Comparison of ENCODE assay signal across 14 mouse cellular contexts in genomic region chr1:77471037-77471436, GRCm38 (mm10). TPM values are rescaled to one million over a fixed set of nuclear protein-coding genes. Genes with fewer than 3 reads are reported as not detected.
DNase-seq lines count a peak whose midpoint lies in the region; ATAC-seq and TF ChIP-seq lines count a peak whose summit lies in the region.
"Had no signal": no experiment of that assay in that cellular context is flagged by ENCODE, and none has a peak within 500 bp of the region (broad histone marks: within the 10 kb centered on the region; RNA-seq: fewer than 3 reads in every experiment).

No protein-coding gene starts in this region.

- ATAC-seq in forebrain, embryonic 11.5 days (replicated peaks; ENCODE audit: low FRiP score): no peak
- no peak; the same call in 1 of the 2 replicates for ATAC-seq in forebrain, postnatal 0 days
- peak; percentile 36; the same call in 1 of the 2 replicates for ATAC-seq in lung, embryonic 15.5 days (ENCODE audit: borderline replicate concordance, extremely low read depth, low FRiP score, low TSS enrichment)
- ATAC-seq in embryonic facial prominence, embryonic 14.5 days (ENCODE audit: low read depth): peak; percentile 61; the same call in 1 of the 2 replicates
- ATAC-seq in stomach, embryonic 16.5 days (ENCODE audit: insufficient read depth, low FRiP score): peak; percentile 42
- ATAC-seq: hindbrain, postnatal 0 days had no signal

- no peaks in the 10 kb centered on the region for H3K36me3 ChIP-seq in forebrain, embryonic 11.5 days (ENCODE audit: control insufficient read depth, insufficient read depth, low read length)
- H3K36me3 ChIP-seq in forebrain, postnatal 0 days (ENCODE audit: insufficient read depth): no peaks in the 10 kb centered on the region
- H3K36me3 ChIP-seq in lung, embryonic 15.5 days: no peaks in the 10 kb centered on the region
- H3K36me3 ChIP-seq in embryonic facial prominence, embryonic 14.5 days (ENCODE audit: control insufficient read depth, insufficient read depth, low read length): no peaks in the 10 kb centered on the region
- no peaks in the 10 kb centered on the region for H3K36me3 ChIP-seq in stomach, embryonic 16.5 days (ENCODE audit: control insufficient read depth, insufficient read depth, low read length)
- H3K36me3 ChIP-seq: kidney, embryonic 15.5 days had no signal

- H3K9ac ChIP-seq in forebrain, embryonic 11.5 days (ENCODE audit: low read length): no peak overlapping the region
- H3K9ac ChIP-seq in forebrain, postnatal 0 days: no peak overlapping the region
- no peak overlapping the region for H3K9ac ChIP-seq in lung, embryonic 15.5 days
- no peak overlapping the region for H3K9ac ChIP-seq in embryonic facial prominence, embryonic 14.5 days (ENCODE audit: low read depth, low read length)
- no peak overlapping the region; the same call in 1 of the 2 replicates for H3K9ac ChIP-seq in stomach, embryonic 16.5 days (ENCODE audit: low read length)
- H3K9ac ChIP-seq: kidney, embryonic 15.5 days; liver, embryonic 14.5 days had no signal

- no peak overlapping the region for H3K27ac ChIP-seq in forebrain, embryonic 11.5 days (ENCODE audit: low read depth, low read length)
- H3K27ac ChIP-seq in forebrain, postnatal 0 days (ENCODE audit: low read depth, low read length): no peak overlapping the region
- H3K27ac ChIP-seq in lung, embryonic 15.5 days: 0 out of 2 replicates have a peak overlapping the region, but pooled peaks have one; percentile 42
- H3K27ac ChIP-seq in embryonic facial prominence, embryonic 14.5 days (replicated peaks; ENCODE audit: low read depth, low read length): no peak overlapping the region
- peak overlapping the region; percentile 75 for H3K27ac ChIP-seq in stomach, embryonic 16.5 days (ENCODE audit: low read length)
- H3K27ac ChIP-seq: hindbrain, postnatal 0 days; kidney, embryonic 15.5 days; liver, embryonic 14.5 days had no signal

- H3K9me3 ChIP-seq in forebrain, embryonic 11.5 days (ENCODE audit: control insufficient read depth, low read length): no peaks in the 10 kb centered on the region
- no peaks in the 10 kb centered on the region for H3K9me3 ChIP-seq in forebrain, postnatal 0 days (ENCODE audit: low read length)
- no peaks in the 10 kb centered on the region for H3K9me3 ChIP-seq in lung, embryonic 15.5 days
- no peaks in the 10 kb centered on the region for H3K9me3 ChIP-seq in embryonic facial prominence, embryonic 14.5 days (ENCODE audit: control insufficient read depth, low read length)
- no peaks in the 10 kb centered on the region for H3K9me3 ChIP-seq in stomach, embryonic 16.5 days (replicated peaks; ENCODE audit: control insufficient read depth, low read length)
- H3K9me3 ChIP-seq: kidney, embryonic 15.5 days had no signal

- no peak overlapping the region for H3K4me2 ChIP-seq in forebrain, embryonic 11.5 days (ENCODE audit: low read depth, low read length, severe bottlenecking)
- no peak overlapping the region for H3K4me2 ChIP-seq in forebrain, postnatal 0 days (ENCODE audit: low read depth)
- no peak overlapping the region for H3K4me2 ChIP-seq in lung, embryonic 15.5 days
- H3K4me2 ChIP-seq in embryonic facial prominence, embryonic 14.5 days (ENCODE audit: low read depth, low read length): no peak overlapping the region
- no peak overlapping the region for H3K4me2 ChIP-seq in stomach, embryonic 16.5 days (ENCODE audit: low read depth, low read length)
- H3K4me2 ChIP-seq: kidney, embryonic 15.5 days had no signal

- no peak for TF ChIP-seq CTCF in forebrain, postnatal 0 days (IDR thresholded peaks at IDR 0.05; ENCODE audit: low read depth)

- H3K4me1 ChIP-seq in forebrain, embryonic 11.5 days (replicated peaks; ENCODE audit: control insufficient read depth, insufficient read depth, low read length): 0 out of 2 replicates have a peak, but pooled peaks cover 2% of the 10 kb centered on the region
- H3K4me1 ChIP-seq in forebrain, postnatal 0 days (ENCODE audit: insufficient read depth): 0 out of 2 replicates have a peak, but pooled peaks cover 6% of the 10 kb centered on the region
- H3K4me1 ChIP-seq in lung, embryonic 15.5 days: peaks cover 56% of the 10 kb centered on the region
- H3K4me1 ChIP-seq in embryonic facial prominence, embryonic 14.5 days (ENCODE audit: control insufficient read depth, insufficient read depth, low read length): peaks cover 15% of the 10 kb centered on the region
- peaks cover 24% of the 10 kb centered on the region for H3K4me1 ChIP-seq in stomach, embryonic 16.5 days (ENCODE audit: control insufficient read depth, insufficient read depth, low read length)

- no peaks in the 10 kb centered on the region for H3K27me3 ChIP-seq in forebrain, embryonic 11.5 days (ENCODE audit: control insufficient read depth, insufficient read depth, low read length)
- no peaks in the 10 kb centered on the region for H3K27me3 ChIP-seq in forebrain, postnatal 0 days (ENCODE audit: insufficient read depth, low read length)
- no peaks in the 10 kb centered on the region for H3K27me3 ChIP-seq in lung, embryonic 15.5 days
- no peaks in the 10 kb centered on the region for H3K27me3 ChIP-seq in embryonic facial prominence, embryonic 14.5 days (replicated peaks; ENCODE audit: control insufficient read depth, insufficient read depth, low read length)
- H3K27me3 ChIP-seq in stomach, embryonic 16.5 days (ENCODE audit: control insufficient read depth, insufficient read depth, low read length): no peaks in the 10 kb centered on the region
- H3K27me3 ChIP-seq: kidney, embryonic 15.5 days had no signal

- DNase-seq in forebrain, embryonic 11.5 days (ENCODE audit: low spot score): peak; percentile 21
- DNase-seq in forebrain, postnatal 0 days: no peak
- DNase-seq in lung, adult 18-20 months: no peak
- DNase-seq in embryonic facial prominence, embryonic 14.5 days (ENCODE audit: low spot score): peak; percentile 83
- no peak for DNase-seq in left cerebral cortex, adult 9 months (ENCODE audit: low spot score in 2 of 2)
- DNase-seq in right cerebral cortex, postnatal 36 days (ENCODE audit: low spot score in 2 of 2): no peak
- DNase-seq: cerebellum, adult 11 months; cerebellum, postnatal 36 days; layer of hippocampus, adult 9-11 months had no signal

- 65% methylated on average over 5 of the region's 5 CpGs for WGBS in forebrain, embryonic 11.5 days
- WGBS in forebrain, postnatal 0 days: 32% methylated on average over 5 of the region's 5 CpGs
- 11% methylated on average over 5 of the region's 5 CpGs for WGBS in lung, embryonic 15.5 days
- WGBS in embryonic facial prominence, embryonic 14.5 days: 23% methylated on average over 5 of the region's 5 CpGs
- 12% methylated on average over 5 of the region's 5 CpGs for WGBS in stomach, embryonic 16.5 days

- no peak overlapping the region for H3K4me3 ChIP-seq in forebrain, embryonic 11.5 days (ENCODE audit: low read depth, low read length)
- H3K4me3 ChIP-seq in forebrain, postnatal 0 days (ENCODE audit: low read depth, low read length): no peak overlapping the region
- no peak overlapping the region for H3K4me3 ChIP-seq in lung, embryonic 15.5 days
- H3K4me3 ChIP-seq in embryonic facial prominence, embryonic 14.5 days (ENCODE audit: low read depth, low read length): no peak overlapping the region
- no peak overlapping the region for H3K4me3 ChIP-seq in stomach, embryonic 16.5 days (replicated peaks; ENCODE audit: low read length)
- H3K4me3 ChIP-seq: kidney, embryonic 15.5 days had no signal

RNA-seq across cellular contexts. Expression of gene Epha4, which starts 43.9 kb away (rescaled TPM):
- polyA plus RNA-seq in forebrain, embryonic 11.5 days (2014; fragmentation: Nextera tagmentation; extraction: Ambion mirVana): 38.4 and 42.9 TPM in 2 replicates
- 111 and 118 TPM in 2 replicates for total RNA-seq in forebrain, postnatal 0 days (2014; rRNA removed)
- polyA plus RNA-seq in forebrain, postnatal 0 days (2015; fragmentation: Nextera tagmentation; extraction: Ambion mirVana): 45.9 and 58.7 TPM in 2 replicates
- polyA plus RNA-seq in lung, embryonic 15.5 days (2015; fragmentation: Nextera tagmentation; extraction: Ambion mirVana): 14.2 and 16.9 TPM in 2 replicates
- polyA plus RNA-seq in embryonic facial prominence, embryonic 14.5 days (2014; fragmentation: Nextera tagmentation; extraction: Ambion mirVana): 23.2 and 36.2 TPM in 2 replicates
- polyA plus RNA-seq in stomach, embryonic 16.5 days (2015; fragmentation: Nextera tagmentation; extraction: Ambion mirVana): 11.8 and 12.0 TPM in 2 replicates

Comparison
In these comparisons a context has a peak if more than half of its experiments do, and no peak if none do; other contexts are left out.
1. DNase-seq: peak in forebrain, embryonic 11.5 days (single experiment) and embryonic facial prominence, embryonic 14.5 days (single experiment); none in forebrain, postnatal 0 days (single experiment), lung, adult 18-20 months (0 of 2), left cerebral cortex, adult 9 months (0 of 2) and right cerebral cortex, postnatal 36 days (0 of 2).
2. ATAC-seq: peak in lung, embryonic 15.5 days (single experiment), embryonic facial prominence, embryonic 14.5 days (single experiment) and stomach, embryonic 16.5 days (single experiment); none in forebrain, embryonic 11.5 days (single experiment) and forebrain, postnatal 0 days (single experiment).
3. H3K27ac ChIP-seq: peak in lung, embryonic 15.5 days (single experiment) and stomach, embryonic 16.5 days (single experiment); none in forebrain, embryonic 11.5 days (single experiment), forebrain, postnatal 0 days (single experiment) and embryonic facial prominence, embryonic 14.5 days (single experiment).